Mouse (Mus musculus) retina, postnatal 7 days (tissue): ENCODE data around the gene Pold1.

Source experiments
- DNase-seq: peaks from one replicate; pipeline ENCODE4 v3.0.0-alpha.2; 2012; ENCODE audit warnings: low read depth, low spot score

Pold1 gene

GRCm38 (mm10) chr7:44548497-44549087 lies at the start of gene Pold1:
TSS of gene Pold1 (minus strand) at chr7:44548849.
- peak; percentile 100 for DNase-seq

DNA sequence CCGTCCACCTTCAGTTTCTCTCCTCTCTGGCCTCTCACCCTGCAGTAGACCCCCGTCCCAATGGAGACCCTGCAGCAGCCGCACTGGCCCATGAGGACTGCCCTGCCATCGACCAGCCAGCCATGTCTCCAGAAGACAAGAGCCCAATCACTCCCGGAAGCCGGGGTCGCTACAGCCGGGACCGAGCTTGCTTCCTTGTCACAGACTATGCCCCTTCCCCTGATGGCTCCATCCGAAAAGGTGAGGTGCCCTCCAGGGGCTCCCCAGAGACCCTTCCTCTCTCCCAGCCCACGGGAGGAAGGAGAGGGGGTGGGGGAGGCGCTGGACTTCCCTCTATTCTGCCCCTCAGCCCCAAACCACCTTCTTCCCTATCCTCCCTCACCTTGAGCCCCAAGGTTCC lies 49.7 kb upstream of the Pold1 start:
- no peak for DNase-seq

DNA sequence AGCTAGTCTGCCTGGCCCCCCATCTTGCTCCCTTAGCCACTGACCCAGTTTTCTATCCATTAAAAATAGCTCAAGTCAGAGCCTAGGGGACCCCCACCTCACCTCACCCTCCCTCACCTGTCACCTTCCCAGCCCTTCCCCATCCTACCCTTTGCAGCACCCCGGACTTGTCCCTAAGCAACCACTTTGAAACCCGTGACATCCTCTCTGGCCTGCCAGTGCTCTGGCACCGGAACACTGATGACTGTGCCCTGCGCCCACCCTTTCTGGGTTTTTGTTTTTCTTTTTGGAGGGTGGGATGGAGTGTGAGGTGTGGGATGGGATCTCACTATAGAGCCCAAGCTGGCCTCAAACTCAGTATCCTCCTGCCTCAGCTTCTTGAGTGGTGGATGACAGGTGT lies 49.0 kb upstream of the Pold1 start:
- DNase-seq = no peak

- DNase-seq = no peak
Observed at GRCm38 (mm10) chr7:44596996-44597538, 48.4 kb upstream of the Pold1 start.

DNA sequence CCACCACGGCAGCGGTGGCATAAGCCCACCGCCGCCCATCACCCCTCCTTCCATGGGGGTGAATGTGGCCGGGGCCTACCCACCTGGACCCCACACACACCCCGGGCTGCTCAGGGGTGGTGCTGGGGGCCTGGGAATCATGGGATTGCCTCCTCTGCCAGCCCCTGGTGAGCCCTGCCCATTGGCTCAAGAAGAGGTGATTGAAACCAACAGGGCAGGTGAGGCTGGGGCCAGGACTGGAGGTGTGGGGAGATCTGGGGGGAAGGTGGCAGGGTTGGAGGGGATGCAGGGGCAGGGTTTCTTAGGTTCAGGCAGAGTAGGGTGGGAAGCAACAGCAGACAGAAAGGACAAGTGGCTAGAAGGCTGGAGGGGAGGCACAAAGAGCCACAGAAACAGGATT lies 47.4 kb upstream of the Pold1 start:
- DNase-seq = no peak

DNA sequence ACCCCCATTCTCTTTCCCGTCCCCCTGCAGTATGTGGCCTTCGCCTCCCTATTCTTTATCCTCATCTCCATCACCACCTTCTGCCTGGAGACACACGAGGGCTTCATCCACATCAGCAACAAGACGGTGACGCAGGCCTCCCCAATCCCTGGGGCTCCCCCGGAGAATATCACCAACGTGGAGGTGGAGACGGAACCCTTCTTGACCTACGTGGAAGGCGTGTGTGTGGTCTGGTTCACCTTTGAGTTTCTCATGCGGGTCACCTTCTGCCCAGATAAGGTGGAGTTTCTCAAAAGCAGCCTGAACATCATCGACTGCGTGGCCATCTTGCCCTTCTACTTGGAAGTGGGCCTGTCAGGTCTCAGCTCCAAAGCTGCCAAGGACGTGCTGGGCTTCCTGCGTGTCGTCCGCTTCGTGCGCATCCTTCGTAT lies 46.5 kb upstream of the Pold1 start:
- DNase-seq = no peak

DNA sequence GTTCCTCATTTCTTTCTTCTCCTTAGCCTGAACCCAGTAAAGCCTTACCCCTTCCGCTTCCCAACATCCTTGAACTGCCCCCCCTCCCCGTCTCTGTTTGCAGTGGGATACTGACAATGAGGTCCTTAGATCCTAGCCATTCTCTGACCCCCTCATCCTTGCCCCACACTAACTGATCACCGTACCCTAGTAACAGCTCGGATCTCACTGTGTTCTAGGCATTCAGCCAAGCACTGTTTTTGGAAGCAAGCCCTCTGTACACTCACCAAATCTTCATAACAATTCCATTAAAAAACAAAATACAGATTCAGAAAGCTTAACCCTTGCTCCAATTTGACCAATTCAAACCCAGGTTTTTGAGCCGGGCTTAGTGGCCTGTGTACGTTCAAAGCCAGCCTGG lies 45.6 kb upstream of the Pold1 start:
- DNase-seq = no peak

- DNase-seq = peak; percentile 87
Observed at GRCm38 (mm10) chr7:44593775-44594174, 45.1 kb upstream of the Pold1 start.

GRCm38 (mm10) chr7:44593051-44593450 lies 44.4 kb upstream of the Pold1 start:
- DNase-seq = no peak

DNA sequence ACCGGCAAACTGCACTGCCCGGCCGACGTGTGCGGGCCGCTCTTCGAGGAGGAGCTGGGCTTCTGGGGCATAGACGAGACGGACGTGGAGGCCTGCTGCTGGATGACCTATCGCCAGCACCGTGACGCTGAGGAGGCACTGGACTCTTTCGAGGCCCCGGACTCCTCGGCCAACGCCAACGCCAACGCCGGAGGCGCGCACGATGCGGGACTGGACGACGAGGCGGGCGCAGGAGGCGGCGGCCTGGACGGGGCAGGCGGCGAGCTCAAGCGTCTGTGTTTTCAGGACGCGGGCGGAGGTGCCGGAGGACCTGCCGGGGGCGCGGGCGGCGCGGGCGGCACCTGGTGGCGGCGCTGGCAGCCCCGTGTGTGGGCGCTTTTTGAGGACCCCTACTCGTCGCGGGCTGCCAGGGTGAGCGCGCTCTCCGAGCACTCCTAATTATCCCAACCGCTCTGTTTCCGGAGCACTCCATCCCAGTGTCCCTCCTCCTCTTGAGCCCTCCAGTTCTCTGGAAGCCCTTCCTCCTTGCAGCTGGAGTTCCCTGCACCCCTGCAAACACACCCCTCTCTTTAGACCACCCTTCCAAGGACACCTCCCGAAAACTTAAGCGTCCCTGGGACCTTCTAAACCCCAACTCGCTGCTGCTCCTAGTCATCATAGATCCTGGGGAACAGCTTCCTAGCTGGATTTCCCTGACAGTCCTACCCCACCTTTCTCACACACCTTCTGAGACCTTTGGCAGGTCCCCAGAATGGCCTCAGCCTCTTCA lies 42.9 kb upstream of the Pold1 start:
- DNase-seq = no peak

DNA sequence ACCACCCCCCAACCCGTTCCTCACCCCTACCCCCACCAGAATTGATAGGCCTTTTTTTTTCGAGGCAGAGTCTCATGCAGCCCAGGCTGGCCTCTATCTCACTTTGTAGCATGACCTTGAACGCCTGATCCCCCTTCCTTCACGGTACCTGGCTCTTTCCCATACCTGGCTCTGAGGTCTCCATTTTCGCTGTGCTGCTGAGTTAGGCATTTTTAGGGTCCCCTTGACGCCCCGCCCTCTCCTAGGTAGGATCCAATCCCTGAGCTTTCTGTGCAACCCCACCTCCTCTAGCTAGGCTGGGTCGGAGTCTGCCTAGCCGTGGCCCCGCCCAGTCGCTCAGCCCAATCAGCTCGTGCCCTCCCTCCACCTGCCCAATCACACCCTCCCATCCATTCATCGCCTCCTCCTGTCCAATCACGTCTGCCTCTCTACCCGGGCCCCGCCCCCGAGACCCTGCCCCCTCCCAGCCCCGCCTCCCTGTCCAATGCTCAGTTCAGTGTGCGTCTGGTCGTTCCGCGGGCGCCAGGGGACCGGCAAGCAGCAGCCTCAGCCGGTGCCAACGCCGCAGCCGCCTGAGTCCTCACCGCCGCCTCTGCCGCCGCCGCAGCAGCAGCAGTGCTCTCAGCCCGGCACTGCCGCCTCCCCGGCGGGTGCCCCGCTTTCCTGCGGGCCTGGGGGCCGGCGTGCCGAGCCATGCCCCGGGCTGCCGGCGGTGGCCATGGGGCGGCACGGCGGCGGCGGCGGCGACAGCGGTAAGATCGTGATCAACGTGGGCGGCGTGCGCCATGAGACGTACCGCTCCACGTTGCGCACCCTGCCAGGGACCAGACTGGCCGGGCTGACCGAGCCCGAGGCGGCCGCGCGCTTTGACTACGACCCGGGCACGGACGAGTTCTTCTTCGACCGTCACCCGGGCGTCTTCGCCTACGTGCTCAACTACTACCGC lies 42.0 kb upstream of the Pold1 start, which contains the start of gene Kcnc3:
Gene Kcnc3 (plus strand): TSS at position 263 of the 946 bp plus-strand sequence.
- DNase-seq = peak; percentile 89

GRCm38 (mm10) chr7:44589946-44590345 lies 41.3 kb upstream of the Pold1 start:
- no peak for DNase-seq

DNA sequence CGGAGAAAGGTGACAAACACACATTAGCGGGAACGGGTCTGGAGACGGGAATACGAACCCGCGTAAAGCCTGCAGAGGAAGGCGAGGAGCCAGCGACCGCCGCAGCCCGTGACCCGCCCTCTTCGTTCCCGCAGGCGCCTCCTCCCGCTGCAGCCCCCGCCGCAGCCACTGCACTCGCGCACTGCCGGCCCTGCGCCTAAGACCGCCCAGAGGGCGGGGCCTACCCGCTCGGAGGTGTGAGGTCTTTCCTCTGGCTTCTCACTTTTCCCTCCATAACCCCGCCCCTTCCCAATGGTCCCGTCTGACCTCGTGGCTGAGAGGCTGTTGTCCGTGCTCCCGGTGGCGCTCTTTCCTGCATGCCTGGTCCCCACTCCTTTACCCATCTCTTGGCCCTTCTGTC lies 40.5 kb upstream of the Pold1 start:
- DNase-seq = peak; percentile 66

DNA sequence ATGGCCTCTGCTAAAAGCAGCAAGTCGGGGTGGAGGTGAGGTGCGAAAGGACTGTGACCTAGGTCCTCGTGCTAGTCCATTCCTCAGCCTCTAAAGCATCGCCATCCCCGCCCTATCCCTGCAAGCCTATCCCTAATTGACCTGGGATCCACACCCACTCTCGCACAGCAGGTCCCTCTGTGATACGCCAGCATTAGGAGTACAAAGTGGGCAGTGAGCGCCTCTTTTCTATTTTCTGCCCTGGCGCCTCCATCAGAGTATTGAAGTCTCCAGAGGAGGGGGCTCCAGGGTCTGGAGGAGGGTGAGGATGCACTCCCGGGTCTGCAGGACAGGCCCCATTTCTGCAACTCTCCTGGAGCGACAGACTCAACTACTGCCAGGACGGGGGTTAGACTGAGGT lies 39.7 kb upstream of the Pold1 start:
- no peak for DNase-seq

GRCm38 (mm10) chr7:44587676-44588075 lies 39.0 kb upstream of the Pold1 start:
- no peak for DNase-seq

- peak; percentile 76 for DNase-seq
Observed at GRCm38 (mm10) chr7:44586930-44587329, 38.3 kb upstream of the Pold1 start.

- peak; percentile 62 for DNase-seq
Observed at GRCm38 (mm10) chr7:44586518-44586917, 37.9 kb upstream of the Pold1 start.

- DNase-seq = no peak
Observed at GRCm38 (mm10) chr7:44585606-44586005, 37.0 kb upstream of the Pold1 start.

DNA sequence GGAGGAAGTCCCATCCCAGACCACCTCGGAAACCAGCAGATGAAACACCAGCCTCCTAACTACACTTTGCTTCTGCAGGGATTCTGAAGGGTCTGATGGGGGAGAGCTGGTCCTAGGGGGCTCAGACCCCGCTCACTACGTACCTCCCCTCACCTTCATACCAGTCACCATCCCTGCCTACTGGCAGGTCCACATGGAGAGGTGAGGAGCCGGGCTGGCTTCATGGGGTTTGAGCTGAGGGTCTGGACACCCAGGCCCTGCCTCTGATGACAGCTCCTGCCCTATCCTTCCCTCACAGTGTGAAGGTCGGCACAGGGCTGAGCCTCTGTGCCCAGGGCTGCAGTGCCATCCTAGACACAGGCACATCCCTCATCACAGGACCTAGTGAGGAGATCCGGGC lies 36.3 kb upstream of the Pold1 start:
- DNase-seq = no peak

- DNase-seq = no peak
Observed at GRCm38 (mm10) chr7:44584265-44584804, 35.7 kb upstream of the Pold1 start.

GRCm38 (mm10) chr7:44583146-44583545 lies 34.5 kb upstream of the Pold1 start:
- no peak for DNase-seq

DNA sequence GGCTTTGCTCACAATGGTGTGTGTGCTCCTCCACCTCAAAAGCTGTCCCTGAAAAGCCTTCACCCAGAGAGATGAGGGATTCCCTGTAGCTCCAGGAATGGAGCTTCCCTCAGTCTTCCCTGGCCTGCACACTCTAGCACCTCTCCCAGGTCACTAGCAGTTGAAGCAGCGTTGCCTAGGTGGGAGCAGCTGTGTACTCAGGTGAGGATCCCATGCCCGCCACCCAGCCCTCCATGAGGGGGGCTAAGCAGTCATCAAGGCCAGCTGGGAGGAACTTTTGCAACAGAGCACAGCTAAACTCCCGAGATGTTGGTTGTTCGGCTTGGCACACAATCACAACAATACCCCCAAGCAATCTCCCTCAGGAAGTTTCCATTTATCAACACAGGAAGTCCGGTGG lies 34.1 kb upstream of the Pold1 start:
- no peak for DNase-seq
